ENCODE assay signal across 15 mouse cellular contexts in the genomic region with DNA sequence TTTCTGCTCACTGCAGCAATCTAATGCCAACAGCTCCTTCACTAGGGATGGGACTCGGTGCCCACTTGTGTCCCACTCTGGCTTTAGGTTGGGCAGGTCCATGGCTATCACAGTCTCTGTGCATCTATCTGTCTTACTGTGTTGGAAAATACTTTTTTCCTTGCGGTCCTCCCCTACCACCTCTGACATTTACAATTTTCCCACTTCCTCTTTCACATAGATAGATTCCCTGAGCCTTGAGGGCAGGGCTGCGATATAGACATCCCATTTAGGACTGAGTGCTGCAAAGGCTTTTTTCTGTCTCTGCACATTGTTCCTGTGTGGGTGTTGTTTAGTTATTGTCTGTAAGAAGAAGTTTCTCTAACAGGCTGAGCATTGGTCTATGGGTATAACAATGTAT.
"Had no signal": no experiment of that assay in that cellular context is flagged by ENCODE, and none has a peak within 500 bp of the region (broad histone marks: within the 10 kb centered on the region; RNA-seq: fewer than 3 reads in every experiment).

No protein-coding gene starts in this region.

- DNase-seq: kidney, adult 18-20 months; kidney, postnatal 10 days; kidney, postnatal 4 days; lung, adult 18-20 months; lung, postnatal 4 days; right cerebral cortex, adult 18-20 months; thymus, postnatal 36 days had no signal

- H3K4me2 ChIP-seq: intestine, embryonic 15.5 days; limb, embryonic 13.5 days; midbrain, embryonic 15.5 days; neural tube, embryonic 13.5 days had no signal

- ATAC-seq: intestine, embryonic 15.5 days; lung, postnatal 0 days; midbrain, embryonic 15.5 days had no signal

- H3K4me3 ChIP-seq: intestine, embryonic 15.5 days; layer of hippocampus, adult 2 months; limb, embryonic 13.5 days; midbrain, embryonic 10.5 days; midbrain, embryonic 15.5 days; neural tube, embryonic 13.5 days had no signal

- H3K27me3 ChIP-seq: intestine, embryonic 15.5 days; limb, embryonic 13.5 days; midbrain, embryonic 15.5 days; neural tube, embryonic 13.5 days had no signal

- H3K9ac ChIP-seq: intestine, embryonic 15.5 days; limb, embryonic 13.5 days; liver, embryonic 14.5 days; midbrain, embryonic 15.5 days; neural tube, embryonic 13.5 days had no signal

- H3K36me3 ChIP-seq: intestine, embryonic 15.5 days; limb, embryonic 13.5 days; midbrain, embryonic 10.5 days; midbrain, embryonic 15.5 days; neural tube, embryonic 13.5 days had no signal

- H3K9me3 ChIP-seq: intestine, embryonic 15.5 days; limb, embryonic 13.5 days; midbrain, embryonic 10.5 days; midbrain, embryonic 15.5 days; neural tube, embryonic 13.5 days had no signal

- H3K4me1 ChIP-seq: intestine, embryonic 15.5 days had no signal

- H3K27ac ChIP-seq: intestine, embryonic 15.5 days; layer of hippocampus, adult 2 months; limb, embryonic 13.5 days; liver, embryonic 14.5 days; midbrain, embryonic 10.5 days; midbrain, embryonic 15.5 days; neural tube, embryonic 13.5 days had no signal
